Mouse (Mus musculus): ENCODE data around the gene Entpd3. TPM values are rescaled to one million over a fixed set of nuclear protein-coding genes. Genes with fewer than 3 reads are reported as not detected.

Entpd3 gene
- total RNA-seq, 2 experiments from 2014 or later, result 0.68 to 2.2 TPM

- DNase-seq (ENCODE audit: low spot score in 2 of 2), result no peak
Observed at GRCm38 (mm10) chr9:120577706-120578405, 38.2 kb downstream of the Entpd3 start.

GRCm38 (mm10) chr9:120578701-120579100 is 39.1 kb downstream of the Entpd3 start:
- DNase-seq (ENCODE audit: low spot score in 2 of 2), result no peak

GRCm38 (mm10) chr9:120579808-120580207 is 40.2 kb downstream of the Entpd3 start:
- DNase-seq (ENCODE audit: low spot score in 2 of 2), result no peak

- DNase-seq (ENCODE audit: low spot score in 2 of 2), result no peak
Observed at GRCm38 (mm10) chr9:120581941-120582618, 42.5 kb downstream of the Entpd3 start.

- peak; percentile 52 to 71 for DNase-seq (ENCODE audit: low spot score in 2 of 2)
Observed at GRCm38 (mm10) chr9:120582619-120583308, 43.1 kb downstream of the Entpd3 start.

GRCm38 (mm10) chr9:120583314-120583713 is 43.7 kb downstream of the Entpd3 start:
- no peak for DNase-seq (ENCODE audit: low spot score in 2 of 2)

GRCm38 (mm10) chr9:120586546-120586945 is 46.9 kb downstream of the Entpd3 start:
- DNase-seq (ENCODE audit: low spot score in 2 of 2), result peak; percentile 45 to 56

- DNase-seq (ENCODE audit: low spot score in 2 of 2), result peak; percentile 41 to 44
Observed at GRCm38 (mm10) chr9:120591490-120591889, 51.9 kb downstream of the Entpd3 start.

- DNase-seq (ENCODE audit: low spot score in 2 of 2), result no peak
Observed at GRCm38 (mm10) chr9:120593383-120594101, 53.9 kb downstream of the Entpd3 start.

- DNase-seq (ENCODE audit: low spot score in 2 of 2), result no peak
Observed at GRCm38 (mm10) chr9:120594839-120595238, 55.2 kb downstream of the Entpd3 start.

GRCm38 (mm10) chr9:120595306-120595705 is 55.7 kb downstream of the Entpd3 start:
- DNase-seq (ENCODE audit: low spot score in 2 of 2), result no peak

GRCm38 (mm10) chr9:120601488-120602171 is 62.0 kb downstream of the Entpd3 start:
- peak; percentile 55 to 56 for DNase-seq (ENCODE audit: low spot score in 2 of 2)

- DNase-seq (ENCODE audit: low spot score in 2 of 2), result peak in 1 of 2 experiments; percentile 13
Observed at GRCm38 (mm10) chr9:120602172-120602838, 62.7 kb downstream of the Entpd3 start.

GRCm38 (mm10) chr9:120602839-120603511 is 63.4 kb downstream of the Entpd3 start:
- peak; percentile 70 to 71 for DNase-seq (ENCODE audit: low spot score in 2 of 2)

GRCm38 (mm10) chr9:120603512-120603908 is 63.9 kb downstream of the Entpd3 start:
- DNase-seq (ENCODE audit: low spot score in 2 of 2), result no peak

GRCm38 (mm10) chr9:120603956-120604355 is 64.3 kb downstream of the Entpd3 start:
- no peak for DNase-seq (ENCODE audit: low spot score in 2 of 2)

- no peak for DNase-seq (ENCODE audit: low spot score in 2 of 2)
Observed at GRCm38 (mm10) chr9:120611055-120611454, 71.4 kb downstream of the Entpd3 start.

- DNase-seq (ENCODE audit: low spot score in 2 of 2), result no peak
Observed at GRCm38 (mm10) chr9:120614059-120614458, 74.4 kb downstream of the Entpd3 start.

All from adrenal gland, postnatal 4 days (tissue).